Mouse (Mus musculus): Measurements from ENCODE around the gene March10. TPM values are rescaled to one million over a fixed set of nuclear protein-coding genes. Genes with fewer than 3 reads are reported as not detected.

March10 gene
- polyA plus RNA-seq (2012): not detected in 2 replicates

DNA sequence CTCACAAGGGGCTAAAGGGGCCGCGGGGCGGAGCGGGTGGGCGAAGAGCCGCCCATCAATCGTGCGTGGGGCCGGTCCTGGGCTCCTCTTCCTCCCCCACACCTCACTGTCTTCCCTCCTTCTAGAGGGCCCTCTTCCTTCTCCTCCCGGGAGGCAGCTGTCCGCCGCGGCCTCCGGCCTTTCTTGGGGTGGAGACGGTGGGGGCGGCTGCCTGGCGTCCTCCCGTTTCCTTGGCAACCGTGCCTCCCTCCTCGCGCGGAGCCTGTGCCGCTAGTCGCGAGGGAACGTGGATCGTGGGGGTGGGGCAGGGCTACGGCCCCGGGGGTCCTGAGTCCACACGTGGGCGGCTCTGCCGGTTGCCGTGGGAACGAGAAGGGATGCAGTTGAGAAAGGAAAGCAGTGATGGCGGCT, at the start of gene March10:
TSS of gene March10 (minus strand) at position 239 of the 411 bp plus-strand sequence.

Other genes with a start within 250 kb of the March10 start
- gene Mrc2, start 164.1 kb downstream of the March10 start, polyA plus RNA-seq (2012): 0.20 and 0.27 TPM in 2 replicates
- 0.66 and 1.4 TPM in 2 replicates for gene Tanc2, start 133.3 kb upstream of the March10 start, polyA plus RNA-seq (2012)

Data from megakaryocyte-erythroid progenitor cell, adult 5 weeks (primary cell).